Mouse (Mus musculus) hindbrain, embryonic 13.5 days (tissue): ENCODE data around the gene Otx1. TPM values are rescaled to one million over a fixed set of nuclear protein-coding genes. Genes with fewer than 3 reads are reported as not detected.

Experiments
- ATAC-seq: fragments of 200-750 bp; cut with Nextera tagmentation; 2 replicates; pipeline ENCODE4 v1.8.0; 2017; ENCODE audit warnings: moderate TSS enrichment; ENCODE audit not compliant: low FRiP score
- H3K27ac ChIP-seq: fragments of 300-500 bp; sonication (generic); 2 replicates; pipeline ENCODE4 v1.5.1; 2015; ENCODE audit warnings: inconsistent platforms, mild to moderate bottlenecking, moderate library complexity
- H3K27me3 ChIP-seq: fragments of 300-500 bp; sonication (generic); 2 replicates; pipeline ENCODE4 v1.6.1; 2015; ENCODE audit warnings: mild to moderate bottlenecking, inconsistent platforms
- H3K36me3 ChIP-seq: fragments of 300-500 bp; sonication (generic); 2 replicates; pipeline ENCODE4 v1.6.1; 2015; ENCODE audit warnings: mild to moderate bottlenecking, inconsistent platforms
- H3K4me1 ChIP-seq: fragments of 300-500 bp; sonication (generic); replicated peaks from 2 replicates; pipeline ENCODE4 v1.6.1; 2015; ENCODE audit warnings: inconsistent platforms
- H3K4me2 ChIP-seq: fragments of 300-500 bp; sonication (generic); 2 replicates; pipeline ENCODE4 v1.6.1; 2015; ENCODE audit warnings: inconsistent platforms, mild to moderate bottlenecking, moderate library complexity
- H3K4me3 ChIP-seq: fragments of 300-500 bp; sonication (generic); 2 replicates; pipeline ENCODE4 v1.5.1; 2015; ENCODE audit warnings: mild to moderate bottlenecking, inconsistent platforms
- H3K9ac ChIP-seq: fragments of 300-500 bp; sonication (generic); 2 replicates; pipeline ENCODE4 v1.6.1; 2015; ENCODE audit warnings: mild to moderate bottlenecking, inconsistent platforms
- H3K9me3 ChIP-seq: fragments of 300-500 bp; sonication (generic); 2 replicates; pipeline ENCODE4 v1.6.1; 2016; ENCODE audit warnings: inconsistent platforms
- WGBS: fragments of 180-500 bp; shearing (Covaris S2); methylation state at CpG from one replicate; pipeline ENCODE4 v1.1.7; 2015; 5-methylcytosine and 5-hydroxymethylcytosine counted together
- polyA plus RNA-seq: library from polyadenylated mRNA; unstranded; fragments of >200 nt; fragmentation: Nextera tagmentation; extraction: Ambion mirVana; gene quantifications from 2 replicates; pipeline ENCODE4 v1.2.1, GENCODE M21; 2015

Otx1 gene
- polyA plus RNA-seq, 1 experiment from 2014 or later: 1.6 TPM

GRCm38 (mm10) chr11:21973597-21973996 is 29.1 kb downstream of the Otx1 start:
- H3K27me3 ChIP-seq: no peaks in the 10 kb centered on the region
- no peaks in the 10 kb centered on the region for H3K36me3 ChIP-seq
- H3K4me1 ChIP-seq: no peaks in the 10 kb centered on the region
- no peak overlapping the region for H3K9ac ChIP-seq
- H3K9me3 ChIP-seq: 0 out of 2 replicates have a peak, but pooled peaks cover 4% of the 10 kb centered on the region
- ATAC-seq: no peak
- no peak overlapping the region for H3K27ac ChIP-seq
- 78% methylated on average over 3 of the region's 3 CpGs for WGBS
- no peak overlapping the region for H3K4me3 ChIP-seq
- no peak overlapping the region for H3K4me2 ChIP-seq

DNA sequence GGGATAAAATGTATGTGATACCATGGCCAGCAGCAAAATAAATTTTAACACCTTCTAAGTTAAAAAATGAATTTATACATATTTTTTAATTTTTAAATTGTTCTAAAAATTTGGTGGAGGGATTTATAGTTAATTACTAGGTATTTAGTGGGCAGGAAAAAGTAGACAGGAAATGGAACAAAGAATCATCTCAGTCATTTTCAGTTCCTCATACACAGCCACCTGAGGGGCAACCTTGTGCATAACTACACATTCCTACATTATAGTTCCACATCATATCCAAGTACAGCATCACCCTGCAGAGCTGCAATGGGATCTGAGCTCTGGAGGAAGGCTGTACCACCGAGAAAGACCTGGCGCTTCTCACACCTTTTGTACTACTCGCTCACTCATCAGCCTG is 33.8 kb downstream of the Otx1 start:
- Histone ChIP-seq H3K9me3 (0 out of 2 replicates have a peak, but pooled peaks cover 4% of the 10 kb centered on the region), H3K27ac (no peak overlapping the region), H3K4me2 (no peak overlapping the region), H3K27me3 (no peaks in the 10 kb centered on the region), H3K9ac (no peak overlapping the region), H3K36me3 (no peaks in the 10 kb centered on the region), H3K4me3 (no peak overlapping the region), H3K4me1 (no peaks in the 10 kb centered on the region)
- 93% methylated on average over 3 of the region's 3 CpGs for WGBS
- no peak for ATAC-seq

DNA sequence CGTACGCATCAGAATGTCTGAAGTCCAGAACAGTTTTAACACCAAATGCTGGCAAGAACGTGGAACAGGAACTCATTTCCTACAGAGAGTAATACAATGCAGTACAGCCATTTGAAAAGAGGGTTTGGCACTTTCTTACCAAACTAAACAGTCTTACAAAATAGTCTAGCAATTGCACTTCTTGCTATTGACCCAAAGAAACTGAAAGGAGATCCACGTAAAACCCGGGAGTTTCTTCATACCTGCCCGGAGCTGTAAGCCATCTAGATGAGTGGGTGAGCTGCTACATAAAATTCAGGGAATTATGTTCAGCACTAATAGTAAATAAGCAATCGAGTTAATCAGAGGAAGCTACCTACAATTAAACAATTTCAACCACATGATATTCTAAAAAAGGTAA is 47.5 kb downstream of the Otx1 start:
- Histone ChIP-seq H3K4me2 (no peak overlapping the region), H3K4me1 (no peaks in the 10 kb centered on the region), H3K36me3 (no peaks in the 10 kb centered on the region), H3K4me3 (no peak overlapping the region), H3K9me3 (no peaks in the 10 kb centered on the region), H3K27ac (no peak overlapping the region), H3K9ac (no peak overlapping the region), H3K27me3 (no peaks in the 10 kb centered on the region)
- no peak for ATAC-seq
- 89% methylated on average over 7 of the region's 7 CpGs for WGBS

GRCm38 (mm10) chr11:21951657-21952237 is 51.0 kb downstream of the Otx1 start:
- no peaks in the 10 kb centered on the region for H3K27me3 ChIP-seq
- no peaks in the 10 kb centered on the region for H3K9me3 ChIP-seq
- no peak overlapping the region for H3K4me3 ChIP-seq
- WGBS: 96% methylated on average over 2 of the region's 2 CpGs
- no peaks in the 10 kb centered on the region for H3K4me1 ChIP-seq
- no peak overlapping the region for H3K4me2 ChIP-seq
- H3K27ac ChIP-seq: no peak overlapping the region
- ATAC-seq: no peak
- no peaks in the 10 kb centered on the region for H3K36me3 ChIP-seq
- no peak overlapping the region for H3K9ac ChIP-seq

DNA sequence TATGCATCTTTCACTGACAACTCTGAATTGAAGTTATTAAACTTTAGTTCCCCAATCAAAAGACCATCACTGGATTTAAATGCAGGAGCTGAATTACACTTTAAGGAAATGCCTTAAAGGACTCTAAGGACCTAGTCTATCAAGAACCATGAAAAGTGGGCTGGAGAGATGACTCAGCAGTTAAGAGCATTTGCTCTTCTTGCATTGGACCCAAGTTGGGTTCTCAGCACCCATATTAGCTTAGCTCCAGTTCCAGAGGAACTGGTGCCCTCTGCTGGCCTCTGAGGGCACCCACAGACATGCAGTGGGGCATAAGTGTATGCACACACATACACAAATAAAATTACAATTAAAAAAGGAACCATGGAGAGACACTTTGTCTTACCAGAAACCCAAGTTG is 52.6 kb downstream of the Otx1 start:
- Histone ChIP-seq H3K27ac (no peak overlapping the region), H3K9ac (no peak overlapping the region), H3K4me3 (no peak overlapping the region), H3K9me3 (no peaks in the 10 kb centered on the region), H3K4me1 (no peaks in the 10 kb centered on the region), H3K36me3 (no peaks in the 10 kb centered on the region), H3K27me3 (no peaks in the 10 kb centered on the region), H3K4me2 (no peak overlapping the region)
- no peak for ATAC-seq
